Mouse (Mus musculus) heart, embryonic 16.5 days (tissue): ENCODE data around the gene Nfix. TPM values are rescaled to one million over a fixed set of nuclear protein-coding genes. Genes with fewer than 3 reads are reported as not detected.

Experiments
- ATAC-seq: fragments of 200-750 bp; cut with Nextera tagmentation; replicated peaks from 2 replicates; pipeline ENCODE4 v1.8.0; 2017; ENCODE audit warnings: moderate number of reproducible peaks; ENCODE audit not compliant: insufficient read depth, low FRiP score; ENCODE audit errors: extremely low read depth
- H3K27ac ChIP-seq: fragments of 300-500 bp; sonication (generic); 2 replicates; pipeline ENCODE4 v1.5.1; 2014; ENCODE audit warnings: mild to moderate bottlenecking, low read length, control low read depth, moderate library complexity
- H3K27me3 ChIP-seq: fragments of 300-500 bp; sonication (generic); 2 replicates; pipeline ENCODE4 v1.6.1; 2014; ENCODE audit warnings: low read length, mixed read lengths; ENCODE audit not compliant: control insufficient read depth, insufficient read depth
- H3K36me3 ChIP-seq: fragments of 300-500 bp; sonication (generic); 2 replicates; pipeline ENCODE4 v1.6.1; 2014; ENCODE audit not compliant: control insufficient read depth, insufficient read depth
- H3K4me1 ChIP-seq: fragments of 300-500 bp; sonication (generic); 2 replicates; pipeline ENCODE4 v1.6.1; 2014; ENCODE audit warnings: low read length, mixed read lengths; ENCODE audit not compliant: control insufficient read depth, insufficient read depth
- H3K4me2 ChIP-seq: fragments of 300-500 bp; sonication (generic); 2 replicates; pipeline ENCODE4 v1.6.1; 2014; ENCODE audit warnings: low read depth, mild to moderate bottlenecking, control low read depth, low read length
- H3K4me3 ChIP-seq: fragments of 300-500 bp; sonication (generic); 2 replicates; pipeline ENCODE4 v1.5.1; 2014; ENCODE audit warnings: mild to moderate bottlenecking, control low read depth, low read length
- H3K9ac ChIP-seq: fragments of 300-500 bp; sonication (generic); 2 replicates; pipeline ENCODE4 v1.6.1; 2014; ENCODE audit warnings: low read length, control low read depth
- H3K9me3 ChIP-seq: fragments of 300-500 bp; sonication (generic); replicated peaks from 2 replicates; pipeline ENCODE4 v1.6.1; 2016; ENCODE audit warnings: low read length; ENCODE audit not compliant: control insufficient read depth
- WGBS: fragments of 180-500 bp; shearing (Covaris S2); extraction: QIAGEN DNeasy Blood & Tissue Kit; methylation state at CpG from one replicate; pipeline ENCODE4 v1.1.7; 2014; 5-methylcytosine and 5-hydroxymethylcytosine counted together
- polyA plus RNA-seq: library from polyadenylated mRNA; unstranded; fragments of >200 nt; fragmentation: Nextera tagmentation; extraction: Ambion mirVana; gene quantifications from 2 replicates; pipeline ENCODE4 v1.2.1, GENCODE M21; 2015

Gene Nfix
- polyA plus RNA-seq, 1 experiment from 2014 or later = 12.7 TPM

GRCm38 (mm10) chr8:84768343-84769095 lies 31.6 kb downstream of the Nfix start:
- no peak for ATAC-seq
- Histone ChIP-seq H3K36me3 (peaks cover 3% of the 10 kb centered on the region), H3K4me2 (no peak overlapping the region), H3K9ac (no peak overlapping the region), H3K4me3 (no peak overlapping the region), H3K9me3 (no peaks in the 10 kb centered on the region), H3K4me1 (peaks cover 15% of the 10 kb centered on the region), H3K27ac (no peak overlapping the region), H3K27me3 (peaks cover 15% of the 10 kb centered on the region)
- WGBS = 87% methylated on average over 14 of the region's 14 CpGs

DNA sequence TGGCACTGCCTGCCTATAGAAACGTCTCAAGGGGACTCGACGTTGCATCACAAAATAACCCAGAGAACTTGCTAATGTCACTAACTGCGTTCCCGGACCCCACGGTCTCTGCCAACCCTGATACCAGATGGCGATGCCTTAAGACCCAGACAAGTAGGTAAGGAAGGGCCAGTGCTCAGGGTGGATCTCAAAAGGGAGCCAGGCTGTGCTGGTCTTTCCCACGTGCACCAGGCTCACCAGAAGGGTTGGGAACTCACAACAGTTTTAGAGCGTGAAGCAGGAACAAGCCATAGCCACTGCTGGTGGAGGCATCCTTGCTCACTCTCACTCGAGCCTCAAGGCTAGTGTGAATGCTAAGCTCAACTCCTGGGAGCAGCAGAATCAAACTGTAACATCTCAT lies 32.9 kb downstream of the Nfix start:
- WGBS = 86% methylated on average over 10 of the region's 10 CpGs
- H3K27me3 ChIP-seq = peaks cover 12% of the 10 kb centered on the region
- peaks cover 3% of the 10 kb centered on the region for H3K36me3 ChIP-seq

DNA sequence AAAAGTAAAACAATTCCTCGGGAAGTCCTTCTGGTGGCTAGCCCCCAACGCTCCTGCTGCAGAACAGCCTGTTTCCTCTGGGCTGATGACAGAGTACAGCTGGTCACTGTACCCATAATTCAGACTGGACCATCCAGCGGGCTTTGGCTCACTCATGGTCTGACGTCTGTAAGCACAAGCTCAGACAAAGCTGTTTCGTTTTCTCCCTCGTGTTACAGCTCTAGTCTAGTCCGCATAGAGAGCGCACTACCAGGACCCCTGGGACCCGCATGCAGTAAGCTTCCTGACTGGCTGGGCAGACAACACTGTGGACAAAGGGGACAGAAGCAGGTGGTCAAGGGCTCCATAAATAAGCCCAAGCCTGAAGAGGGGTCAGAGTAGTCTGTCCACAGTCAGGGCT lies 33.7 kb downstream of the Nfix start:
- H3K27me3 ChIP-seq = peaks cover 4% of the 10 kb centered on the region; the same call in 1 of the 2 replicates
- ATAC-seq = no peak
- no peaks in the 10 kb centered on the region for H3K9me3 ChIP-seq
- H3K4me2 ChIP-seq = no peak overlapping the region
- H3K36me3 ChIP-seq = peaks cover 3% of the 10 kb centered on the region
- no peak overlapping the region for H3K27ac ChIP-seq
- H3K4me1 ChIP-seq = 0 out of 2 replicates have a peak, but pooled peaks cover 3% of the 10 kb centered on the region
- 64% methylated on average over 9 of the region's 9 CpGs for WGBS
- H3K4me3 ChIP-seq = no peak overlapping the region
- no peak overlapping the region for H3K9ac ChIP-seq

More for the DNA sequence above, 32.9 kb downstream of the Nfix start:
- no peaks in the 10 kb centered on the region for H3K9me3 ChIP-seq
- H3K27ac ChIP-seq = no peak overlapping the region
- ATAC-seq = no peak
- peaks cover 5% of the 10 kb centered on the region for H3K4me1 ChIP-seq
- H3K9ac ChIP-seq = no peak overlapping the region
- no peak overlapping the region for H3K4me2 ChIP-seq
- H3K4me3 ChIP-seq = no peak overlapping the region

- H3K4me2 ChIP-seq = no peak overlapping the region
- ATAC-seq = no peak
- H3K4me1 ChIP-seq = 0 out of 2 replicates have a peak, but pooled peaks cover 3% of the 10 kb centered on the region
- 40% methylated on average over 10 of the region's 10 CpGs for WGBS
- no peaks in the 10 kb centered on the region for H3K27me3 ChIP-seq
- H3K27ac ChIP-seq = no peak overlapping the region
- H3K9me3 ChIP-seq = no peaks in the 10 kb centered on the region
- no peak overlapping the region for H3K4me3 ChIP-seq
- H3K36me3 ChIP-seq = peaks cover 3% of the 10 kb centered on the region
- no peak overlapping the region for H3K9ac ChIP-seq
These were observed 34.5 kb downstream of the Nfix start for GRCm38 (mm10) chr8:84765629-84766028.

GRCm38 (mm10) chr8:84764870-84765495 lies 35.2 kb downstream of the Nfix start:
- no peak overlapping the region for H3K4me3 ChIP-seq
- H3K27ac ChIP-seq = no peak overlapping the region
- H3K36me3 ChIP-seq = peaks cover 3% of the 10 kb centered on the region
- 76% methylated on average over 17 of the region's 17 CpGs for WGBS
- H3K4me2 ChIP-seq = no peak overlapping the region
- no peak overlapping the region for H3K9ac ChIP-seq
- H3K27me3 ChIP-seq = no peaks in the 10 kb centered on the region
- no peak for ATAC-seq
- no peaks in the 10 kb centered on the region for H3K4me1 ChIP-seq
- no peaks in the 10 kb centered on the region for H3K9me3 ChIP-seq

GRCm38 (mm10) chr8:84764100-84764499 lies 36.0 kb downstream of the Nfix start:
- no peak for ATAC-seq
- no peaks in the 10 kb centered on the region for H3K4me1 ChIP-seq
- H3K9me3 ChIP-seq = no peaks in the 10 kb centered on the region
- H3K27ac ChIP-seq = no peak overlapping the region
- H3K4me2 ChIP-seq = no peak overlapping the region
- H3K27me3 ChIP-seq = no peaks in the 10 kb centered on the region
- peaks cover 3% of the 10 kb centered on the region for H3K36me3 ChIP-seq
- 67% methylated on average over 4 of the region's 4 CpGs for WGBS
- H3K4me3 ChIP-seq = no peak overlapping the region
- no peak overlapping the region for H3K9ac ChIP-seq

GRCm38 (mm10) chr8:84760901-84761300 lies 39.2 kb downstream of the Nfix start:
- Histone ChIP-seq H3K9me3 (no peaks in the 10 kb centered on the region), H3K4me1 (no peaks in the 10 kb centered on the region), H3K27ac (no peak overlapping the region), H3K4me2 (no peak overlapping the region), H3K4me3 (no peak overlapping the region), H3K9ac (no peak overlapping the region), H3K36me3 (no peaks in the 10 kb centered on the region), H3K27me3 (no peaks in the 10 kb centered on the region)
- WGBS = 50% methylated on average over 2 of the region's 2 CpGs
- ATAC-seq = no peak

- H3K4me1 ChIP-seq = no peaks in the 10 kb centered on the region
- H3K9me3 ChIP-seq = no peaks in the 10 kb centered on the region
- no peak for ATAC-seq
- H3K4me2 ChIP-seq = no peak overlapping the region
- H3K27ac ChIP-seq = no peak overlapping the region
- H3K9ac ChIP-seq = no peak overlapping the region
- no peak overlapping the region for H3K4me3 ChIP-seq
- 65% methylated on average over 7 of the region's 7 CpGs for WGBS
- 0 out of 2 replicates have a peak, but pooled peaks cover under 1% of the 10 kb centered on the region for H3K36me3 ChIP-seq
- no peaks in the 10 kb centered on the region for H3K27me3 ChIP-seq
These were observed 39.7 kb downstream of the Nfix start for GRCm38 (mm10) chr8:84760405-84760805.

GRCm38 (mm10) chr8:84759718-84760117 lies 40.4 kb downstream of the Nfix start:
- Histone ChIP-seq H3K27ac (no peak overlapping the region), H3K36me3 (0 out of 2 replicates have a peak, but pooled peaks cover 2% of the 10 kb centered on the region), H3K9me3 (no peaks in the 10 kb centered on the region), H3K27me3 (no peaks in the 10 kb centered on the region), H3K4me3 (no peak overlapping the region), H3K4me1 (no peaks in the 10 kb centered on the region), H3K4me2 (no peak overlapping the region), H3K9ac (no peak overlapping the region)
- 87% methylated on average over 10 of the region's 10 CpGs for WGBS
- ATAC-seq = no peak
